Mouse (Mus musculus) adipocyte (in vitro differentiated cells): ENCODE measurements around the gene Mcu.

Experiments
- DNase-seq: peaks from one replicate; pipeline ENCODE4 v3.0.0-alpha.2; 2016; ENCODE audit warnings: low spot score

Gene Mcu

DNA sequence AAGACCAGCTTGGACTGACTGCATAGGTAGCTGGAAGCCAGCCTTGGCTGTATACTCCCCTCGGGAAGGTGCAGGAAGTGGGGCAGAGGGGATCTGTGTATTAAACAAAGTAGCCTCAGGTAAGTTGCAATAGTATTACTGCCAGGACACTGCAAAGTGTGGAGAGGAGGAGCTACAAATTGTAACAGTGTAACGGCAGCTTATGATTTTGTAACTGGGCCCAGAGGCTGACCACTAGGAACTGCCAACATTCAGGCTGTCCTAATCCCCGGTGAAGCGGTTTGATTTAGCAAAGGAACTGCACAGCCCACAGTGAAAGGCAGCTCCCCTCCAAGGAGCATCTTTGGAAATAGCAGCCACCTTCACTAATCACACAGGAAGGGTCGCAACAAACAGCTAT is 3.2 kb downstream of the Mcu start:
- DNase-seq, result peak; percentile 41

DNA sequence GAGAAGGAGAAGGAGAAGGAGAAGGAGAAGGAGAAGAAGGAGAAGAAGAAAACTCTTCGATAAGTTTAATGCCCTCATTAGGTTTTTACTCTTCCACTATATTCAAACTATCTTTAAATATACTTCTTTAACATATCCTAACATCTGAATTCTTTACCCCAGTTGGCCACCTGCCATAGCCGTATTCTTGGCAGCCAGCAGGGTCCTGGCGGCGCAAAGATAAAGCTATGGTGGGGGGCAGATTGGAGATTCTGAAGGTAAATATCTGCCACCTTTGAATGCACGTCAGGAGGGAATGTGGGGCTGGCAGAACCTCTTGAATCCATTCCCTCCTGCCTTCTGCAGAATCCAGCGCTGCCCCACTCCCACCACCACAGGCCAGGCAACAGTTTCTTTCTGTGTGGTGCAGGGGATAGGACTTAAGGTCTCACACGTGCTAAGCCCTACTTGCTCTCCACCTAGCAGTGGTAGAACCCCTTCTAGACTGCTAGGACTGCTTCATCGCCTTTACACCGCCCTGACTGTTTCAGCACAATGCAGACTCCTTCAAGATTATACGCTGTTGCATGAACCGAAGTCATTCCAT is 11.5 kb downstream of the Mcu start:
- DNase-seq, result no peak

DNA sequence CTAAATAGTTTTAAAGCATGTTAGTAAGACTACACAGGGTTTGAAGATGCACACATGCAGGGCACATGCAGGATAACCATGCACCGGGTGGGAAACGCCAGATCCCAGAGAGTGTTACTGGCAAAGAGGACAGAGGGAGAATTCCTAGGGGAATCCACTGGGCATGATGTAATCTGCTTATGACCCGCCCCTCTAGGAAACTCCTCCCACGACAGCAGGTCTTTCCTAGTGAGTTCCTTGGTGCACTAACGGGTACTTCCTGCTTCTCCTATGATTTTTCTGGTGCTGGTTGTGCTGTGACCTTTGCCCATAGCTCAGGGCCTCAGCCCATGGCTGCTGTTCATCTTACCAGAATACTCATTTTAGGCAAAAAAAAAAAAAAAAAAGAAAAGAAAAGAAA is 12.6 kb downstream of the Mcu start:
- peak; percentile 27 for DNase-seq

DNA sequence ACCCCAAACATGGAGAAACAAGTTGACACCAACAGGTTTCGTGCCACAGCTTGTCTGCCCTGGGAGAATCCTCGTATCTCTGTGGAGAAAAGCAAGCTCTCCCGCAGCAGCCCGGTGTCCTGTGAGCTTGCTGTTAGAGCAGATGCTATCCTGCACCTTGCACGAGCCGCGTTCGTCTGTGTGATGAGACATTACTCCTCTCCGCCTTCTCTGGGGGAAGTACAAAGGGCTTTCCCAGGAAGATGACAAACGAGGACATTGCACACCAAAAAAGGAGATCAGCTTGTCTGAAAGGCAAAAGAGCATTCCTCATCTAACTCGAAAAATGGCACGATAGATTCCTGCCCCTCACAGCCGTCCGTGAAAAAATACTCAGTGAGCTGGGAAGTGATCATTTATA is 13.6 kb downstream of the Mcu start:
- DNase-seq, result no peak

- DNase-seq, result no peak
These were observed 14.4 kb downstream of the Mcu start for GRCm38 (mm10) chr10:59602043-59602442.

DNA sequence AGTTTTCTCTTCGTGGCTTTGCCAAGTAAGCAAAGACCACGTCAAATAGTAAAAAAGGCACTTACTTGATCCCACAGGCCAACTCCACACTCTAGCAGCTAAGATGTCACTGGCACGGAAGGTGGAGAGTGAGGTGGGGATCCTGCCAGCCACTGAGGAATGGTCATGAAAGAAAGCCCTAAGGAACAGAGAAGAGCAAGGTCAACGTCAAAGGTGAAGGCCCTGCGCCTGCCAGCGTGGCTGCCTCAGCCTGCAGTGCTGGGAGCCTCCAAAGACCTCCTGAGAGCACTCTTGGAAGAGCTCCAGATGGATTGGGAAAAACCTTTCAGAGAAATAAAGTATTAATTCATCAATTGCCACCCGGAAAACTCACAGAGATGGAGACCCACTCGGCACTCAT is 16.0 kb downstream of the Mcu start:
- no peak for DNase-seq

- no peak for DNase-seq
These were observed 22.5 kb downstream of the Mcu start for GRCm38 (mm10) chr10:59593826-59594570.

DNA sequence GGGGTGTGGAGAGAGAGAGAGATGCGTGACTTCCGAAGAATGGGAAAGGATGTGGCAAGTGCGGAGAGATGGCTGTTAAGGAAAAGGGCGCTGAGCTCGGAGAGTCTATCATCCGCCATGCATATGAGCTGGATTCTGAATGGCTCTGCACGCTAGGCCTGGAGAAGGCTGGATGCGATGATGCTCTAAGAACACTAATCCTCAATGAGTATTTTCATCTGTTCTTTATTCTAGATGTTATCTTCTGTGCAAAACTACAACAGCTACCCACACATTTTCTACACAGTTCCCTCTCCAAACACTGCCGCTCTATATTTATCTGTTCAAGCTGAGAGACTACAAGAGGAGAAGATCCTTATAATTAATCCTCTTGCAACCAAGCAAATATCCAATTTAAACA is 25.9 kb downstream of the Mcu start:
- no peak for DNase-seq

- DNase-seq, result no peak
These were observed 26.6 kb downstream of the Mcu start for GRCm38 (mm10) chr10:59589856-59590255.

DNA sequence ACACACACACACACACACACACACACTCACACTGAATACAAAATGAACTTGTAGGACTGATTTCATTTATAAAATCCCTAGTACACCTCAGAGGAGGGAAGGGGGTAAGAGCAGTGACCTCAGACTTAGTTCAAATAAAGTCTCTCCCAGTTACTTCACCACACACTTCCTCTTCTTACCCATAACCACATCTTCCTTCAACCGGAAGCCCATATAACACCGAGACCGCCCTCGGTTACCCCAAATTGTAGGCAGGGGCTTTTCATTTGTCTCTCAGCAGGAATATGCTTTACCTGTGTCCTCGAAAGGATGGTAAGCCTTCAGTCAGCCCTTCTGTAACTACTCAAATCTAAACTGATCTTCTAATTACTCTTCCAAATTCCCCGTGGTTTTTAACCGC is 27.1 kb downstream of the Mcu start:
- no peak for DNase-seq

DNA sequence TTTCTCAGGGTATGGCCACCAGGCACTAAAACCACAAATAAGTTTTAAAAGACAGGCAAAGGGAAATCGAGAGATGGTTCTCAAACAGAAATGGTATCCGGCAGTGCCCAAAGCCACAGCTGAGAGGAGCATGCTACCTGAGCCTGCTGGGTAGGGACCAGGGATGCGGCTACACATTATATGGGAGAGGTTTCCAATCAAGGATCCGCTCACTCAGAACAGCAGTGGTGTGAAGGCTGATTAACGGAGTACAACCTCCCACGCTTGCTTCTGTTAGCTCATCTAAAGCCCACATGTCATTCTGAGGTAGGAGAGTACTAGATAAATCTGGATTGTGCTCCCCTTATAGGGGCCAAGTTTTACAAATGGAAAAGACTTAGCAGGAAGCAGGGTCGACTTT is 28.4 kb downstream of the Mcu start:
- no peak for DNase-seq

DNA sequence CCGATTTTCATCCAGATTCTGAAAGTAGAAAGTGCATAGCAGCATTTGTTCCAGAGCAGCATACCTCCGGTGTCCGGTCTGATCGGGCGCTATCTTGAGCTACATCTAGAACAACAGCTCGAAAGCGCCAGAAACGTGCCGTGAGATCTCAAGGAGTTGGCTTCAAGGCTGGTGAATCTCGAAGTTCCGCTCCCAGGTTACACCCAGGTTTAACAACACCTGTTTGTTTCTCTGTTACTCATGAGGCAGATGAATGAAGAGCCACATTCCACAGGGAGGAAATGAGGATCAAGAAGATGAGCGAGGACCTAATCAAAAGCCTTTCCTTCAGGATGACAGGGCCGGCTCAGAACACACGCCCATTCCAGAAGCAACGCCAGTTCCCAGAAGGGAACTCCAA is 29.7 kb downstream of the Mcu start:
- DNase-seq, result no peak

DNA sequence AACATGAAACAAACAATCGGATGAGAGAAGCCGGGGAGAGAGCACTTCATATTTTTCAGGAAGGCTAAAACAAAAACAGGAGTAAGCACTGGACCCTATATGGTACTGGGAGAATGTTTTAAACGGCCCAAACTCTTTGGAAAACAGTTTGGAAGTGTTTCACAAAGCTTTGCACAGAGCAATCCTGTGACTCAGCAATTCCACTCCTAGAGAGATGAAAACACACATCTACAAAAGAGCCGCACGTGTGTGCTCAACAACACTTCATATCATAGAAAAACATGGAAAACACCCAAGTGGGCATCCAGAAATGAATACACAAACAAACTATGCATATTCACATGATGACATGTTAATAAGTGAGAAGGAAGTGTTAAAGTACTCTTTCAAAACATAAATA is 30.9 kb downstream of the Mcu start:
- no peak for DNase-seq

- no peak for DNase-seq
These were observed 34.5 kb downstream of the Mcu start for GRCm38 (mm10) chr10:59581826-59582543.

GRCm38 (mm10) chr10:59580593-59581149 is 35.8 kb downstream of the Mcu start:
- DNase-seq, result no peak

- DNase-seq, result no peak
These were observed 36.8 kb downstream of the Mcu start for GRCm38 (mm10) chr10:59579645-59580044.

- DNase-seq, result peak; percentile 71
These were observed 38.4 kb downstream of the Mcu start for GRCm38 (mm10) chr10:59577871-59578801.

DNA sequence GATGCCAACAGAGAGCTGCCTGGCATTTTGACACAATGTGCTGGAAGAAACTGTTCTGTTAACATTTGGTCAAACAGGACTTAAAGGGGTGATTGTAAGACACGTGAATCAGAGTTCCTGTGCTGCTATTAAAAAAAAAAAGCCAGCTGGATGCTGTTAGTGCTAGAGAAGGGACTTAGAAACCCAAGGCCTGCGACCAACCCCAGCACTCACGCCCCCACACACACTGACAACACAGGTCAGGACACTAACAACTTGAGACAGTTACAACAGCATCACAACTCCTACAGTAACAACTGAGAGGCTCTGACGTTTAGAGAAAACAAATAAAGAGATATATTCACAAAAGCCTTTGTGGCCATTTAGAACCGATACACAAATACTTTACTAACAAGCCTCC is 40.2 kb downstream of the Mcu start:
- DNase-seq, result no peak

GRCm38 (mm10) chr10:59571964-59572363 is 44.5 kb downstream of the Mcu start:
- no peak for DNase-seq

DNA sequence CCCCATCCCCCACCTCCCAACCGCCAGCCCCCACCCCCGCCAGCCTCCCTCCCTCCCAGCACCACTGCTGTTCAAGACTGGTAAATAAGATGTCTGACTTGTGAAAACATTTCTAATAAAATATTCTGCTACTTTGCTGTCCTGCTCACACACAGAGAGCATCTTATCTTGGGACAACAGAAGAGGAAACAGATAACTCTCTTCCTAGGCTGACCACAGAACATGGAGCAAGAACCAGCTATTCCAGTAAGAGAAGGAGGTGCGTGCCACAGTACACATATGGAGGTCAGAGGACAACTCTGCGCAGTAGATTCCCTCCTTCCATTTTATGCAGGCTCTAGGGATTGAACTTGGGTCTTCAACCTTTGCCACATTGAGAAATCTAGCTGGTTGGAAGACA is 45.2 kb downstream of the Mcu start:
- no peak for DNase-seq

- no peak for DNase-seq
These were observed 45.7 kb downstream of the Mcu start for GRCm38 (mm10) chr10:59570780-59571179.

DNA sequence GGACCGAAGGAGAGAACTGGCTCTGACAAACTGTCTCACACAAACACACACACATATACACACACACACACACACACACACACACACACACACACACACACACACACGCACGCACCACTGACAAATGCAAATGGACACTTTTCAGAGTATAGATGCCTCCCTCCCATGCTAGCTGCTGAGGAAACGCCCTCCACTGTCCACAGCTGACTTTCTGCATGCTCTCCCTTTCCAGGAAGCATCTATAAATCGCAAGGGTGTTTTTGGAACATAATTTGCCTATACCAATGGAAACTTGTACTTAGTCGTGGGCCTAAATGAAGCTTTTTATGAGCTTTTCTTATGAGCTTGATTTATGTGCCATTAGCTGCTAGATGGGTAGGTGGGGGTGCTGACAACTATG is 46.1 kb downstream of the Mcu start:
- DNase-seq, result no peak
